Mouse (Mus musculus) thymus, adult 2 months (tissue): ENCODE data around the gene St6galnac3.

ENCODE experiments used
- CTCF ChIP-seq: fragments of 200-500 bp; IDR thresholded peaks from 2 replicates; pipeline ENCODE4 v1.5.1; 2012; ENCODE audit warnings: mild to moderate bottlenecking, control low read depth, low read length, moderate library complexity, borderline replicate concordance; ENCODE audit not compliant: control insufficient read depth, poor library complexity, insufficient read depth; ENCODE audit errors: extremely low read depth
- POLR2A ChIP-seq: fragments of 200-500 bp; IDR thresholded peaks from 2 replicates; pipeline ENCODE4 v1.6.1; 2012; ENCODE audit warnings: mild to moderate bottlenecking, low read length, control low read depth, moderate library complexity; ENCODE audit not compliant: control insufficient read depth, poor library complexity, insufficient read depth; ENCODE audit errors: extremely low read depth

GRCm38 (mm10) chr3:153568815-153569214, 156.2 kb downstream of the St6galnac3 start:
- no peak for TF ChIP-seq POLR2A
- no peak for TF ChIP-seq CTCF
